Mouse (Mus musculus): Measurements from ENCODE around the gene Man1a2.
A peak's percentile ranks its signal among the peaks of the same experiment; 100 is the strongest.

The Man1a2 gene

DNA sequence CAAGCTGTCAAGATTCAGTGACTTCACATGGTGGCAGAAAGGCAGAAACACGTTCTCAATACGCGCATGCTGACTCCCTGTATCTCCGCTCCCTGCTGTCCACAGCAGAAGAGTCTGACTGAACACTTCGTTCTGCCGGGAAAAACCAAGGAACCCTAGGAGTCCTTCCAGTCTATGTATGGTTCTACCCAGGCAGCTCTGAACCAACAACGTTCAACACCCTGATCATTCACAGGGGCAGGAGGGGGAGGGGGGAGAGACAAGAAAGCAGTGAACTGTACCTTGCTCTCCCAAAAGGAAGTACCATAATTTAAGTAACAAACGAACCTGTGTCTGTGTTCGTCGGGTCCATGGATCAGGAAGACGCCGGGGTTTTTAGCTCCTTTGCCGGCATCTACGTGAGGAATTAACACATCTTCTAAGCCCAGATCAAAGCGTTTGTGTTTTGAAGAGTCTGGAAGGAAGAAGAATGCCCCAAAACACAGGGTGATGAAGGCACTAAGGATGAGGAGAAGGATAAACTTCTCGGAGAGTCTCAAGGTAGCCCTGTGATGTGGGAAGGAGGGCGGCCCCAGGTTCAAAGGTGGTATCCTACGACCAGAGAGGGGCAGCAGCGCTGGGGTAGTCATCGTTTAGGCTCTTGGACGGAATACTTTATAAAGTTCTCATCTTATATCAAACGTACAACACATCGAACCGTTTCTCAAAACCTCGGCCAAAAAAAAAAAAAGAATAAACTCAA, 898 bp downstream of the Man1a2 start:
- peak; percentile 25 for DNase-seq (ENCODE audit: low spot score)

DNA sequence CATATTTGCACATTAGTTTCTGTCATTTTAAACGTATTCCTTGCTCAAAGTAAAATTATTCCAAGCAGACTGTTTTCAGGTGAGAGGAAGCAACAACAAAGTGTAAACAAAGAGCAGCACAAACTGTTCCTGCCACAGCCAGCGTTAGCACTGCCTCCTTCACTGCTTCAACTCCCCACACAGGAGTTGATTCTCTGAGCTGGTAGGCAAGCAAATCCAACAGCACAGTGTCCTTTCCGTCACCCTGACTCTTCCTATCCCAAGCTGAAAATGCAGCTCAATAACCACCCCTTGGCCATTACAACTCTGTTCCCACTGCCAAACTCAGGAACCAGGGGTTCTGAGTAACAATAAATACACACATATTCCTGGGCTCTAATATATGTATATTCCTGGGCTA, 2.5 kb downstream of the Man1a2 start:
- no peak for DNase-seq (ENCODE audit: low spot score)

- DNase-seq (ENCODE audit: low spot score) = no peak
Measured at GRCm38 (mm10) chr3:100682281-100682680, 3.0 kb downstream of the Man1a2 start.

DNA sequence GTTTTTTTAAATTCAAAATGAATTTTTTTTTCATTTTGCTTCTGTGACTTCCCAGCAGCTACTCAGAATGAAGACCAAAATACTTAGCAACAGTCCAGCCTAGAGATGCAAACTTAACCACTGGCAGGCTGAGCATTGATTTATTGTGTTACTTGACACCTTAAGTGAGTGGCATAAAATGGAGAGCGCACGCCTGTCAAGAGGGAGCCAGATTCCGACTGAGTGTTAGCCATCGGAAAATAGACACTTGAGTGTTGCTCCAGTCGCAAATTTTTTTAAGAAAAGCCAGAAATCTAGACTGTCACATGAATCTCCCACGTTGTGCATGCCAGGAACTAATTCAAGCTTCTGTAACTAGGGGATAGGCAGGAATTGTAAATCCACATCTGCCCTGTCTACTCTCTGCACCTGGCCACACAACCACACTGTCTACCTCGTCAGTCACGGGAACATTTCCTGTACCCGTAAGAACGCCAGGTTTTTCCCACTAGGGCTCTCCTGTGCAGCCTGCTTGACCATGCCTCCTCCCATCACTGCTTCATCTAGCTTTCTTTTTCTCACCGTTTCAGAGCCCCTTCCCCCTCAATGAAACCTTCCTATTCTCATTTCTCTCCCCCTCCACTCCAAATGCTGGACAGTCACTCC, 3.7 kb downstream of the Man1a2 start:
- no peak for DNase-seq (ENCODE audit: low spot score)

DNA sequence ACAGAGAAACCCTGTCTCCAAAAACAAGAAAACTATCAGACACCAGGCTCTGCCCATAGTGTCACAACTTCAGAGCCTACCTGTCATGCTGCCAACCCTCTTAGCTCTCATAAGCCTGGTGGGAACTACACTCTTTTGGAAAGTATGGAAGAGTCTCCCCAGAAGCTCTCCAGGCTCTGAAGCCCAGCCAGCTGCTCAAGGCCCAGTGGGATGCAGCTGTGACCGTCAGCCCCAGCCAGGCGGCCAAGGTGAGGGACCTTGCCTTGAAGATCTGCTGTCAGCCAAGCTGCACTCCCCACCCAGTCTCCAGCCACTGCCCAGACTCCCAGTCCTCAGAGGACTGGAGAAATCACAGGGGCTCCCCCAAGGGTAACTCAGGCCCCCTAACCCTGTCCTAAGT, 5.1 kb downstream of the Man1a2 start:
- no peak for DNase-seq (ENCODE audit: low spot score)

- DNase-seq (ENCODE audit: low spot score) = no peak
Measured at GRCm38 (mm10) chr3:100678951-100679570, 6.2 kb downstream of the Man1a2 start.

DNA sequence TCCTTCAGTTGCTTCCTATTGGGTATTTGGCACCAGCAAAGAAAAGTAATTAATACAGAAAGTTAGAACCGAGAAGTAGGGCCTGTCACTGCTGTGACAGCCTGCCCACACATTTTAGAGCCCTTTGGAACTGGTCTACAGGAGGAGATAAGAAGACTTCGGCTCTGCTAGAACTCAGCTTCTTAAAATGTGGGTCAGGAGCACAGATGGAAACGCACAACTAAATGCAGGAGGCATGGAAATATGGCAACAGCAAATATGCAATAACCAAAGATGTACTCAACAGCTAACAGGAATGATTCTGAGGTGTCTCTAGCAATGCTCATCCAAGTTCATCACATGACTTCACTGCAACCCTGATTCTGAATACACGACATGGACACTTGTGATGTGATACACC, 10.2 kb downstream of the Man1a2 start:
- no peak for DNase-seq (ENCODE audit: low spot score)

DNA sequence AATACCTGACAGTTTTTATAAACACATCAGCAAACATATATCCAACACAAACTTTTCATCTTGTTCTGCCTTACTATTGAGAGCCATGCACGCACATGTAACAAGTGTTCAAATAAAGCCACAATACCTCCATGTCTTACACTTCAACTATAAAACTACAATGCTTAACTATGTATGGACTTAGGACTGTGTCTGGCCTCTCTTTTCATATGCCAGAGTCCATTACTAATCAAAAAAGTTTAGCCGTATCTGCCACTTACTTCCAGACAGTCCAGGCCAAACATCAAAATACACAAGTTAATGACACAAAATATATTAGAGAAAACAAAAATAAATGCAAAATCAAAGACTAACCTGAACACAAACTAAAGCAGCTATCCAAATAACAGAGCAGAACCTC, 14.9 kb downstream of the Man1a2 start:
- DNase-seq (ENCODE audit: low spot score) = no peak

DNA sequence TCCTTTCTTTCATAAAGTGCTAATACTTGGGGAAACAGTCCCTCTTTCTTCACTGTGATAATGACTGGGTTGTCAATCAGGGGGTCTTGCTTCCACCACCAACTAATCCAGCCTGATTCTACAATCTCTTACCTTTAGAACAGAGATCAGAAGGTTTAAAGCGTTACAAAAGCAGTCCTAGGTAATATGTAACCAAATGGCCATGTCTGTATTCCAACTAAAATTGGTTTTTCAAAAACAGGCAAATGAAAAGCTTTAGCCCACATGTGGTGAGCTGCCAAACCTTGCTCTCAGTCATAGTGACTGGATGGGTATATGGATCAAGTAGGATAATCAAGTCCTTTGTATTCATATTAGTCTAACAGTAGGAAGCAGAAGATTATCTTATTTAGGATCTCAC, 32.0 kb downstream of the Man1a2 start:
- no peak for DNase-seq (ENCODE audit: low spot score)

DNA sequence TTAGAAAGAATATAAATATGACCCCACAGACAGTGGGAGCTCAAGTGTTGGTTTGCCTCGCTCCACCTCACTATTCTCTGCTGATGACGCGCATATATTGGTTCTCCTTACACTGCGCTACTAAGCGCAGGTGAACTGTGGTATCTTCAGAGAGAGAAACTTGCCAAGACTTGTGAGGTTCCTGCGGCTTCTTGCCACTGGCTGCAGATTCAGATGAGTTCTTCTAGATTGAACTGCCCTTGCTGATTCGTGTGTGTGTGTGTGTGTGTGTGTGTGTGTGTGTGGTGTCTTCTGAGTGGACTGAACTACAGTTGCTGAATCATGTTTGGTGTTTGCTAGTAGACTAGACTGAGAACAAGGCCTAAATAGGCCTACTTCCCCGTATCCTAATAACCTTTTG, 43.7 kb downstream of the Man1a2 start:
- no peak for DNase-seq (ENCODE audit: low spot score)

DNA sequence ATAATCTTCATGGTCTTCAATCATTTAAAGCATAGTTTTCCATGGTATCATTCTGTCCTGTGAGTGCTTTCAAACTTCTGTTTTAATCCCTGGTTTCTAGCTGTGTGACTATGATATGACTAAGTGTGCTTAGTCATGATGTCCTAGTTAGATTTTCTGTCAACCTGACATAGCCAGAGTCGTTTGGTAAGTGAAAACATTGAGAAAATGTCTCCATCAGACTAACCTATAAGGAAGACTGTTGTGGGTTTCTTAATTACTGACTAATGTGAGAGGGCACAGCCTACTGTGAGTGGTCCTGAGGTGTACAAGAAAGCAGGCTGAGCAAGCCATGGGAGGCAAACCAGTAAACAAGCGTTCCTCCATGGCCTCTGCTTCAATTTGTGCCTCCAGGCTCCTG, 49.0 kb downstream of the Man1a2 start:
- DNase-seq (ENCODE audit: low spot score) = no peak

- no peak for DNase-seq (ENCODE audit: low spot score)
Measured at GRCm38 (mm10) chr3:100634821-100635220, 50.5 kb downstream of the Man1a2 start.

DNA sequence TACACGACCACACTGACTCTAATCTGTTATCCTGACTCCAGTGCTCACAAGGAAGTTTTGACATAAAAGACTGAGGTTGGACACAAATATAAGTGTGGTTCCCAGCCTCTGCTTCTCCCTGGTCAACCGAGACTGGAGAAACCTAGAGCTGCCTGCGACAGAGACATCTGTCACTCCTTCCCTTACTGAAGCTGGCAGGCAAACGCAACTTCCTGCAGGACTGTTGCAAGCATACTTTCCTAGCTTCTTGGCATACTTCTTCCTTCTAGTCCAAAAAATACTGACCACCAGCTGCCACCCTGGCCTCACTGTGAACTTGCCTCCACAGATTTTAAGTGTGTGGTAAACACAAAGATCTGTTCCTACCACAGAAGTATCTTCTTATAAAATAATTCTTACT, 66.8 kb downstream of the Man1a2 start:
- no peak for DNase-seq (ENCODE audit: low spot score)

DNA sequence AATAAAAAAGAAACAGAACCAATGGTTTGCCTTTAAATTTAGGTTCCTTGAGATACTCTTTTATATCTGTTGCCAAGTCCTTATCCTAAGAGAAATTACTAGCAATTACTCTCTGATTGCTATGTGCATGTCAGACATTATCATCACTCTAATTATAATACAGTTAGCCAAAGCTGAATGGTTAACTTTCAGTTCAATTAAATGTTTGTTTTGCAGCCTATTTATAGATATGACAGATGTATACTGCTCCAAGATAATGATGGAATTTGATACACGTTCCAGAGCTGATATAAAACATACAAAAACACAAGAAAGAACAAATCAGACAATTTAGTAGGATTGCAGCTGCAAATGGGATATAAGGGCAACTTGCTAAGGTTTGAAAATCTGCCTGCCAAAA, 74.4 kb downstream of the Man1a2 start:
- no peak for DNase-seq (ENCODE audit: low spot score)

GRCm38 (mm10) chr3:100604539-100604938, 80.8 kb downstream of the Man1a2 start:
- DNase-seq (ENCODE audit: low spot score) = no peak

- DNase-seq (ENCODE audit: low spot score) = no peak
Measured at GRCm38 (mm10) chr3:100599265-100599820, 86.0 kb downstream of the Man1a2 start.

- no peak for DNase-seq (ENCODE audit: low spot score)
Measured at GRCm38 (mm10) chr3:100591053-100591452, 94.2 kb downstream of the Man1a2 start.

DNA sequence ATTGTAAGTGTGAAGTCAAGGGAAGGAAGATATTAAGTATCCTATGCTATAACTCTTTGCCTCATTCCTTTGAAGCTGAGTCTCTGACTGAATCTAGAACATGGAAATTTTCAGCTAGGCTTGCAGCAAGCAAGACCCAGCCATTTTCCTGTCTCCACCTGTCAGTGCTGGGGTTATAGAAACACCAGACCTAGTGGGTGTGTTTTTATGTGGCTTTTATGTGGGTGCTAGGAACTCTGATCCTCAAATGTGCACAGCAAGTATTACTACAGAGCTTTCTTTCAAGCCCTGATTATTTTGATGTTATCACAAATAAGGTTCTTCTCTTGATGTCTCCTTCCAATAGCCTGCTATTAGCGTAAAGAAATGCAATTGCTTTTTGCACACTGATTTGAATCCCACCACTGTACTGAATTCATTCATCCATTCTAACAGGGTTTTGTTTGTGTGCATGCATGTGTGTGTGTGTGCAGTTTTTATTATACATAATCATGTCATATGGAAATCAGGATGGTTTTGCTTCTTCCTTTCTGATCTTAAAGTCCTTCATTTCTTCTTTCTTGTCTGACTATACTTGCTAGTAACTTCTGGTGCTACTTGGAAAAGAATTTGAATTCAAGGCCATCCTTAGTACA, 102.5 kb downstream of the Man1a2 start:
- no peak for DNase-seq (ENCODE audit: low spot score)

GRCm38 (mm10) chr3:100572571-100573183, 112.6 kb downstream of the Man1a2 start:
- no peak for DNase-seq (ENCODE audit: low spot score)

- DNase-seq (ENCODE audit: low spot score) = no peak
Measured at GRCm38 (mm10) chr3:100568443-100569390, 116.6 kb downstream of the Man1a2 start.

- DNase-seq (ENCODE audit: low spot score) = no peak
Measured at GRCm38 (mm10) chr3:100563565-100563964, 121.7 kb downstream of the Man1a2 start.

All from T-cell, adult 2 months (primary cell).